Mouse (Mus musculus): ENCODE results near the gene Rnaseh2a. TPM values are rescaled to one million over a fixed set of nuclear protein-coding genes. Genes with fewer than 3 reads are reported as not detected.

Gene Rnaseh2a
- polyA plus RNA-seq, 1 experiment from 2014 or later, result 94.9 TPM

- no peaks in the 10 kb centered on the region for H3K9me3 ChIP-seq (replicated peaks)
- no peaks in the 10 kb centered on the region for H3K27me3 ChIP-seq
- WGBS, result under 1% methylated on average over 41 of the region's 41 CpGs
- ATAC-seq (ENCODE audit: insufficient number of reproducible peaks, low FRiP score, low TSS enrichment, low read depth), result peak; percentile 91
- H3K4me1 ChIP-seq, result peaks cover 33% of the 10 kb centered on the region
- H3K4me3 ChIP-seq (replicated peaks), result peak overlapping the region; percentile 67
- peaks cover 14% of the 10 kb centered on the region for H3K36me3 ChIP-seq
- H3K9ac ChIP-seq, result peak overlapping the region; percentile 73
- H3K4me2 ChIP-seq (replicated peaks), result peak overlapping the region; percentile 87
- peak overlapping the region; percentile 82 for H3K27ac ChIP-seq (replicated peaks)
These were observed 3.8 kb downstream of the Rnaseh2a start for GRCm38 (mm10) chr8:84965731-84966291.

GRCm38 (mm10) chr8:84963952-84964351 is 5.6 kb downstream of the Rnaseh2a start:
- H3K9me3 ChIP-seq (replicated peaks), result no peaks in the 10 kb centered on the region
- WGBS, result 88% methylated on average over 4 of the region's 4 CpGs
- H3K4me2 ChIP-seq (replicated peaks), result no peak overlapping the region
- H3K4me3 ChIP-seq (replicated peaks), result no peak overlapping the region
- H3K9ac ChIP-seq, result no peak overlapping the region
- ATAC-seq (ENCODE audit: insufficient number of reproducible peaks, low FRiP score, low TSS enrichment, low read depth), result no peak
- peaks cover 22% of the 10 kb centered on the region for H3K36me3 ChIP-seq
- no peaks in the 10 kb centered on the region for H3K27me3 ChIP-seq
- H3K4me1 ChIP-seq, result peaks cover 27% of the 10 kb centered on the region
- no peak overlapping the region for H3K27ac ChIP-seq (replicated peaks)

GRCm38 (mm10) chr8:84959811-84960210 is 9.8 kb downstream of the Rnaseh2a start:
- Histone ChIP-seq H3K4me2 (replicated peaks) (no peak overlapping the region), H3K9ac (no peak overlapping the region), H3K36me3 (peaks cover 39% of the 10 kb centered on the region), H3K9me3 (replicated peaks) (no peaks in the 10 kb centered on the region), H3K27ac (replicated peaks) (no peak overlapping the region), H3K4me3 (replicated peaks) (no peak overlapping the region), H3K4me1 (peaks cover 1% of the 10 kb centered on the region; the same call in 1 of the 2 replicates), H3K27me3 (no peaks in the 10 kb centered on the region)
- no peak for ATAC-seq (ENCODE audit: insufficient number of reproducible peaks, low FRiP score, low TSS enrichment, low read depth)
- 87% methylated on average over 7 of the region's 7 CpGs for WGBS

GRCm38 (mm10) chr8:84956768-84957167 is 12.8 kb downstream of the Rnaseh2a start:
- Histone ChIP-seq H3K36me3 (peaks cover 35% of the 10 kb centered on the region), H3K27ac (replicated peaks) (no peak overlapping the region), H3K4me1 (no peaks in the 10 kb centered on the region), H3K9ac (no peak overlapping the region), H3K9me3 (replicated peaks) (no peaks in the 10 kb centered on the region), H3K4me2 (replicated peaks) (no peak overlapping the region), H3K27me3 (peaks cover 5% of the 10 kb centered on the region), H3K4me3 (replicated peaks) (no peak overlapping the region)
- WGBS, result 51% methylated on average over 2 of the region's 2 CpGs
- ATAC-seq (ENCODE audit: insufficient number of reproducible peaks, low FRiP score, low TSS enrichment, low read depth), result no peak

- H3K4me2 ChIP-seq (replicated peaks), result no peak overlapping the region; the same call in 1 of the 2 replicates
- no peak for ATAC-seq (ENCODE audit: insufficient number of reproducible peaks, low FRiP score, low TSS enrichment, low read depth)
- H3K9me3 ChIP-seq (replicated peaks), result no peaks in the 10 kb centered on the region
These were observed 16.8 kb downstream of the Rnaseh2a start for GRCm38 (mm10) chr8:84952612-84953255.

GRCm38 (mm10) chr8:84949753-84950152 is 19.8 kb downstream of the Rnaseh2a start:
- H3K4me1 ChIP-seq, result peaks cover 16% of the 10 kb centered on the region
- H3K27me3 ChIP-seq, result peaks cover 55% of the 10 kb centered on the region
- H3K9ac ChIP-seq, result no peak overlapping the region
- no peak overlapping the region for H3K27ac ChIP-seq (replicated peaks)
- no peaks in the 10 kb centered on the region for H3K9me3 ChIP-seq (replicated peaks)
- no peak for ATAC-seq (ENCODE audit: insufficient number of reproducible peaks, low FRiP score, low TSS enrichment, low read depth)
- H3K4me3 ChIP-seq (replicated peaks), result no peak overlapping the region
- H3K36me3 ChIP-seq, result no peaks in the 10 kb centered on the region
- WGBS, result 15% methylated on average over 12 of the region's 12 CpGs
- no peak overlapping the region for H3K4me2 ChIP-seq (replicated peaks)

More at GRCm38 (mm10) chr8:84952612-84953255, 16.8 kb downstream of the Rnaseh2a start:
- H3K9ac ChIP-seq, result no peak overlapping the region
- peaks cover 12% of the 10 kb centered on the region for H3K36me3 ChIP-seq
- H3K4me1 ChIP-seq, result no peaks in the 10 kb centered on the region
- peaks cover 28% of the 10 kb centered on the region for H3K27me3 ChIP-seq
- 7% methylated on average over 18 of the region's 18 CpGs for WGBS
- H3K4me3 ChIP-seq (replicated peaks), result no peak overlapping the region
- H3K27ac ChIP-seq (replicated peaks), result no peak overlapping the region

GRCm38 (mm10) chr8:84947241-84947545 is 22.4 kb downstream of the Rnaseh2a start:
- H3K27me3 ChIP-seq, result peaks cover 71% of the 10 kb centered on the region
- no peaks in the 10 kb centered on the region for H3K36me3 ChIP-seq
- H3K4me1 ChIP-seq, result peaks cover 21% of the 10 kb centered on the region
- no peak overlapping the region for H3K27ac ChIP-seq (replicated peaks)
- H3K4me2 ChIP-seq (replicated peaks), result no peak overlapping the region
- H3K4me3 ChIP-seq (replicated peaks), result no peak overlapping the region
- no peak for ATAC-seq (ENCODE audit: insufficient number of reproducible peaks, low FRiP score, low TSS enrichment, low read depth)
- WGBS, result 13% methylated on average over 9 of the region's 9 CpGs
- H3K9me3 ChIP-seq (replicated peaks), result no peaks in the 10 kb centered on the region
- no peak overlapping the region for H3K9ac ChIP-seq

GRCm38 (mm10) chr8:84946528-84947240 is 22.9 kb downstream of the Rnaseh2a start, which contains the start of gene Rtbdn:
TSS of gene Rtbdn (plus strand) at chr8:84946991.
- H3K4me2 ChIP-seq (replicated peaks), result peak within 1 kb of the TSS; percentile 75
- H3K36me3 ChIP-seq, result no peaks in the 10 kb centered on the region
- no peaks in the 10 kb centered on the region for H3K9me3 ChIP-seq (replicated peaks)
- no peak within 1 kb of the TSS for H3K9ac ChIP-seq
- no peak for ATAC-seq (ENCODE audit: insufficient number of reproducible peaks, low FRiP score, low TSS enrichment, low read depth)
- WGBS, result 8% methylated on average over 17 of the region's 17 CpGs
- H3K27ac ChIP-seq (replicated peaks), result no peak within 1 kb of the TSS
- H3K27me3 ChIP-seq, result peaks cover 70% of the 10 kb centered on the region
- H3K4me3 ChIP-seq (replicated peaks), result peak within 1 kb of the TSS; percentile 40
- peaks cover 21% of the 10 kb centered on the region for H3K4me1 ChIP-seq

- H3K4me3 ChIP-seq (replicated peaks), result peak overlapping the region; percentile 40
- H3K4me1 ChIP-seq, result peaks cover 21% of the 10 kb centered on the region
- H3K27ac ChIP-seq (replicated peaks), result no peak overlapping the region
- under 1% methylated on average over 45 of the region's 67 CpGs for WGBS
- H3K4me2 ChIP-seq (replicated peaks), result peak overlapping the region; percentile 75
- no peaks in the 10 kb centered on the region for H3K9me3 ChIP-seq (replicated peaks)
- H3K9ac ChIP-seq, result no peak overlapping the region
- peaks cover 70% of the 10 kb centered on the region for H3K27me3 ChIP-seq
- ATAC-seq (ENCODE audit: insufficient number of reproducible peaks, low FRiP score, low TSS enrichment, low read depth), result 0 out of 2 replicates have a peak, but pooled peaks have one; percentile 7
- no peaks in the 10 kb centered on the region for H3K36me3 ChIP-seq
These were observed 23.7 kb downstream of the Rnaseh2a start for GRCm38 (mm10) chr8:84945633-84946527.

GRCm38 (mm10) chr8:84945235-84945632 is 24.3 kb downstream of the Rnaseh2a start:
- no peak; the same call in 1 of the 2 replicates for ATAC-seq (ENCODE audit: insufficient number of reproducible peaks, low FRiP score, low TSS enrichment, low read depth)

More at GRCm38 (mm10) chr8:84945235-84945632, 24.3 kb downstream of the Rnaseh2a start:
- peaks cover 64% of the 10 kb centered on the region for H3K27me3 ChIP-seq
- H3K4me2 ChIP-seq (replicated peaks), result peak overlapping the region; percentile 75
- no peak overlapping the region for H3K9ac ChIP-seq
- WGBS, result 5% methylated on average over 11 of the region's 11 CpGs
- H3K4me1 ChIP-seq, result peaks cover 21% of the 10 kb centered on the region
- H3K27ac ChIP-seq (replicated peaks), result no peak overlapping the region
- peak overlapping the region; percentile 40 for H3K4me3 ChIP-seq (replicated peaks)
- H3K36me3 ChIP-seq, result no peaks in the 10 kb centered on the region
- no peaks in the 10 kb centered on the region for H3K9me3 ChIP-seq (replicated peaks)
